Mouse (Mus musculus): ENCODE data around the gene Dpagt1.

- TF ChIP-seq CTCF (IDR thresholded peaks at IDR 0.05; ENCODE audit: borderline replicate concordance, insufficient read depth, low read depth, low read length) (no peak), POLR2A (IDR thresholded peaks at IDR 0.05; ENCODE audit: borderline replicate concordance, insufficient read depth, low read length) (no peak)
These were observed 11.8 kb downstream of the Dpagt1 start for GRCm38 (mm10) chr9:44337436-44338169.
